Mouse (Mus musculus): ENCODE measurements around the gene Frmpd3. TPM values are rescaled to one million over a fixed set of nuclear protein-coding genes. Genes with fewer than 3 reads are reported as not detected.

Frmpd3 gene
- polyA plus RNA-seq, 1 experiment from 2014 or later, result not detected

DNA sequence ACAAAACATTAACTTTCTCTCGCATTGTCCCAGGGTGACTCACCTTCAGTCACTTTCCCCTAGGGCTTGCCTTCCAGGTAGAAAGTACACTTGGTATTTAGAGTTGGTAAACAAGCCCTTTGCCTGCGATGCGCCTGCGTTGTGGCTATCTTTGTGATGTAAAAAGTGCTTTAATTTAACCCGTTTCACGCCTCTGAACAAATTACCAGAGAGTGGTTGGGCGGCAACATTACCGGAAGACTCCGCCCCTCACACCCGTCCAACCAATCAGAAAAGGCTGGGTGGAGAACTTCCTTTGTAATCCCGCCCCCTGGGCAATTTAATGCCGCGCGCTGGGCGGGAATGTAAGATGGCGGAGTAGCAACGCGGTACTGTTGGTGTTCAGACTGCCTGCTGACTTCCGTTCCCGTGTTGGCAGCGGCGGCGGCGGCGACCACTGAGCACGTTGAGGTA lies 114.2 kb downstream of the Frmpd3 start, which contains the start of gene Prps1:
Gene Prps1 (plus strand): TSS at position 335 of the 453 bp plus-strand sequence.
- Histone ChIP-seq H3K27ac (replicated peaks) (no peak within 1 kb of the TSS), H3K4me3 (replicated peaks) (peak within 1 kb of the TSS; percentile 71), H3K27me3 (no peaks in the 10 kb centered on the region), H3K4me2 (peak within 1 kb of the TSS; percentile 81), H3K4me1 (replicated peaks) (peaks cover 5% of the 10 kb centered on the region; the same call in 1 of the 2 replicates), H3K36me3 (replicated peaks) (no peaks in the 10 kb centered on the region), H3K9ac (peak within 1 kb of the TSS; percentile 60), H3K9me3 (replicated peaks) (no peaks in the 10 kb centered on the region)
- ATAC-seq (ENCODE audit: insufficient read depth), result peak; percentile 91
- 19% methylated on average over 26 of the region's 26 CpGs for WGBS (ENCODE audit: insufficient replicate concordance)

DNA sequence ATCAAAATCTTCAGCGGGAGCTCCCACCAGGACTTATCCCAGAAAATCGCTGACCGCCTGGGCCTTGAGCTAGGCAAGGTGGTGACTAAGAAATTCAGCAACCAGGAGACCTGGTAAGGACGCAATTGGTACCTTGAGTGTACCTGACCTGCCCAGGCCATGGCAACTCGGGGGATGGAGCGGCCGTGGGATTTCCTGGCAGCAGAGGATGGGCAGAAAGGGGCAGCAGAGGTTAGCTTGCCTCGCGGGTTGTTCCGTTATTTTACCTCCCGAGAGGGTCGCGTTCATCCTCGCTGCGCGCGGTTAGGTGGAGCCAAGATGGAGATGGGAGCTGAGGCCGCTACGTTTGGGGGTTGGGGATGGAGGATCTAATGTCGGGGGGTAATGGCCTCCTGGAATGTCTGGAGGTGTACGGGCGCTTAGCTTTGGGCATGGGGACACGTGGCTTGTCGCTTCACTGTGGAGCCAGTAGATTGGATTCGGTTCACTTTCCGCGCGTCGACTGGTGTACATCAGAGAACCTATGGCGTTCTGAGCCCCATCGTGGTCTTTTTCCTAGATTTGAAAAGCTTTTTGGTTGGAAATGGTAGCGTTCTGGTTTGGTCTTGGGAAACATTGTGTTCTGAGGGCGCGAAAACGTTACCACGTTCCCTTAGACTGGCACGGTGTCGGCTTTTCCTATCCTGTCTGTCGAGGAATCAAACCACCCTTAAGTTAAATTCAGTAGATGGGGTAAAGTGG lies 114.9 kb downstream of the Frmpd3 start:
- ATAC-seq (ENCODE audit: insufficient read depth), result peak; percentile 51
- peak overlapping the region; percentile 71 for H3K4me3 ChIP-seq (replicated peaks)
- no peaks in the 10 kb centered on the region for H3K9me3 ChIP-seq (replicated peaks)
- peaks cover 5% of the 10 kb centered on the region; the same call in 1 of the 2 replicates for H3K4me1 ChIP-seq (replicated peaks)
- no peaks in the 10 kb centered on the region for H3K27me3 ChIP-seq
- no peaks in the 10 kb centered on the region for H3K36me3 ChIP-seq (replicated peaks)
- H3K27ac ChIP-seq (replicated peaks), result no peak overlapping the region
- H3K9ac ChIP-seq, result peak overlapping the region; percentile 60
- H3K4me2 ChIP-seq, result peak overlapping the region; percentile 81
- 11% methylated on average over 39 of the region's 39 CpGs for WGBS (ENCODE audit: insufficient replicate concordance)

DNA sequence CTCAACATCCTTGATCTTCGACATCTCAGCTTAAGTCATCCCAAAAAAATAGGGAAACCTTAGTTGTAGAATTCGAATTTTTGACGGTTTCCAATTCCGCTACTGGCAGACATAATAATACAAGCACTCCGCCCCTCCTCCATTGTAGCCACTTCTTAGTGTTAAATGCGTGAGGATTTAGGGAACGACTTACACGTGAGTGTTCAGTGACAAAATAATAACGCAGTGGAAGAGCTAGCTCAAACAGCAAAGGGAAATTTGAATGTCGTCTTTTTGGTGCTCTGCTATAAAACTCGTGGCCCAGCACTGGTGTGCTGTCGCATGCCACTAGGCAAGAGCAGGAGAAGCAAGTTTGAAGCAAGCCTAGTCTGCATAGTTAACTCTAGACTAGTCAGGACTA lies 115.4 kb downstream of the Frmpd3 start:
- Histone ChIP-seq H3K9ac (peak overlapping the region; percentile 60; the same call in 1 of the 2 replicates), H3K27me3 (no peaks in the 10 kb centered on the region), H3K36me3 (replicated peaks) (no peaks in the 10 kb centered on the region), H3K27ac (replicated peaks) (no peak overlapping the region), H3K4me1 (replicated peaks) (peaks cover 5% of the 10 kb centered on the region; the same call in 1 of the 2 replicates), H3K4me3 (replicated peaks) (peak overlapping the region; percentile 71), H3K4me2 (peak overlapping the region; percentile 81), H3K9me3 (replicated peaks) (no peaks in the 10 kb centered on the region)
- WGBS (ENCODE audit: insufficient replicate concordance), result 15% methylated on average over 12 of the region's 12 CpGs
- ATAC-seq (ENCODE audit: insufficient read depth), result no peak

DNA sequence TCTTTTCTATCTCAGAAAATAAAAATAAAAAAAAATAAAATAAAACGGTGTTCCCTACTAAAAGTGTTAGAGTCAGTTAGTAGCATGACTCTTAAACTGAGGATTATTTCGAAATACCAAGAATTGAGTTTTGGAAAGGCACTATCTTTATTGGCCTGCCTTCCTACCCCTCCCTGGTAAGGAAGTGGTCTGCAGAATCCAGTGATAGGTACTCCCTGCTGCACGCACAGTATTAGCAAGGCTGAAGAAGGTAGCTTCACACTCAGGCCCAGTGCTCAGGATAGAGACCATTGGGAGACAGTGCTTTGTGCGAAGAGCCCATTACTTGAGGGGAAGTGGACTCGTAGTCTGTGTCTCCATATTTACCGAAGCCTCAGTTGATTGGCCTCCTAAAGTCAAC lies 136.2 kb downstream of the Frmpd3 start:
- H3K4me2 ChIP-seq, result no peak overlapping the region
- ATAC-seq (ENCODE audit: insufficient read depth), result no peak
- no peaks in the 10 kb centered on the region for H3K9me3 ChIP-seq (replicated peaks)
- 58% methylated on average over 6 of the region's 6 CpGs for WGBS (ENCODE audit: insufficient replicate concordance)
- H3K27ac ChIP-seq (replicated peaks), result no peak overlapping the region
- no peak overlapping the region for H3K9ac ChIP-seq
- no peaks in the 10 kb centered on the region for H3K27me3 ChIP-seq
- H3K4me3 ChIP-seq (replicated peaks), result no peak overlapping the region
- no peaks in the 10 kb centered on the region for H3K4me1 ChIP-seq (replicated peaks)
- H3K36me3 ChIP-seq (replicated peaks), result peaks cover 12% of the 10 kb centered on the region; the same call in 1 of the 2 replicates

DNA sequence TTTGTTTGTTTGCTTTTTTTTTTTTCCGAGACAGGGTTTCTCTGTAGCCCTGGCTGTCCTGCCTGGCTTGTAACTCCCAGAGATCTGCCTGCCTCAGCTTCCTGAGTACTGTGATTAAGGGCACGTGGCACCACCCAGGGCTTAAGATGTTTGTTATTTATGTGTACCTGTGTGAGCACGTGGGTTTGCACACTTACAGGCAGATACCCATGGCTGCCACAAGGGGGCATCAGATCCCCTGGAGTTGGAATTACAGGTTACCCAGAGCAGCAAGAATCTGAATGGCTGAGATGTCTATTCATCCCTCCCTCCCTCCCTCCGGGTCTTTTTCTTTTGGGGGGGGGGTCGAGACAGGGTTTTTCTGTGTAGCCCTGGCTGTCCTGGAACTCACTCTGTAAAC lies 137.1 kb downstream of the Frmpd3 start:
- Histone ChIP-seq H3K9ac (no peak overlapping the region), H3K4me1 (replicated peaks) (no peaks in the 10 kb centered on the region), H3K9me3 (replicated peaks) (no peaks in the 10 kb centered on the region), H3K4me2 (no peak overlapping the region), H3K36me3 (replicated peaks) (peaks cover 12% of the 10 kb centered on the region; the same call in 1 of the 2 replicates), H3K4me3 (replicated peaks) (no peak overlapping the region), H3K27me3 (no peaks in the 10 kb centered on the region), H3K27ac (replicated peaks) (no peak overlapping the region)
- WGBS (ENCODE audit: insufficient replicate concordance), result 42% methylated on average over 4 of the region's 5 CpGs
- no peak for ATAC-seq (ENCODE audit: insufficient read depth)

MicroRNAs within 50 kb of the gene (microRNA counts, 519-probe panel; counts per million panel counts)
- microRNA mmu-miR-3475, result 2,246 counts per million, percentile 34 among the panel's probes with 10 or more counts

Small RNA genes within 50 kb of the gene (microRNA-seq; reads per million reads assigned to microRNA genes)
- gene Mir3475, result not detected

Other genes with a start within 250 kb of the Frmpd3 start
- gene Prps1, start 114.3 kb downstream of the Frmpd3 start, polyA plus RNA-seq (2015; fragmentation: Nextera tagmentation; extraction: Ambion mirVana), result 32.4 and 33.6 TPM in 2 replicates